Mouse (Mus musculus): ENCODE data around the gene Tfdp1. TPM values are rescaled to one million over a fixed set of nuclear protein-coding genes. Genes with fewer than 3 reads are reported as not detected.
"Not testable (repeated sequence)": the region's sequence is repeated elsewhere in the genome, so short reads cannot be mapped to it uniquely, and the experiment has no call there.

Gene Tfdp1
- polyA plus RNA-seq (2015; fragmentation: Nextera tagmentation; extraction: Ambion mirVana) = 222 and 235 TPM in 2 replicates

- peak; percentile 93 for DNase-seq (ENCODE audit: low spot score)
These were observed at the start of gene Tfdp1 for GRCm38 (mm10) chr8:13338255-13338860. Gene Tfdp1 (plus strand): TSS chr8:13338751.

DNA sequence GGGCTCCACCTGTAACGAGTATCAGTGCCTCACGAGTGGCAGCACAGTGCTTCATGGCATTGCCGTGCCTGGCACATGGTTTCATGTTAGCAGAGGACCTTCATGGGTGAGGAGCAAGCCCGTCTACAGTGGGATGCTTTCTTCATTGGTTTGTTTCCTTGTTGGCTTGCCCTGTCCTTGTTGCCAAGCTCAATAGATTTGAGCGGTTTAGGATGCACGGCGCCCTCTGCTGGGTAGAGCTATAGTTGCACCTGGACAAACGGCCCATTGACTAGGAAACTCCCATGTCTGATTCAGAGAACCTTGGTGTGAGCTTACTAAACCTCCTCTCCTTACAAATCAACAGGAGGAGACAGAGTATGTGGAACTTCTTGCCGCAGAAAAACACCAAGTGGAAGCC is 46.2 kb upstream of the Tfdp1 start:
- peak; percentile 72 for DNase-seq (ENCODE audit: low spot score)

DNA sequence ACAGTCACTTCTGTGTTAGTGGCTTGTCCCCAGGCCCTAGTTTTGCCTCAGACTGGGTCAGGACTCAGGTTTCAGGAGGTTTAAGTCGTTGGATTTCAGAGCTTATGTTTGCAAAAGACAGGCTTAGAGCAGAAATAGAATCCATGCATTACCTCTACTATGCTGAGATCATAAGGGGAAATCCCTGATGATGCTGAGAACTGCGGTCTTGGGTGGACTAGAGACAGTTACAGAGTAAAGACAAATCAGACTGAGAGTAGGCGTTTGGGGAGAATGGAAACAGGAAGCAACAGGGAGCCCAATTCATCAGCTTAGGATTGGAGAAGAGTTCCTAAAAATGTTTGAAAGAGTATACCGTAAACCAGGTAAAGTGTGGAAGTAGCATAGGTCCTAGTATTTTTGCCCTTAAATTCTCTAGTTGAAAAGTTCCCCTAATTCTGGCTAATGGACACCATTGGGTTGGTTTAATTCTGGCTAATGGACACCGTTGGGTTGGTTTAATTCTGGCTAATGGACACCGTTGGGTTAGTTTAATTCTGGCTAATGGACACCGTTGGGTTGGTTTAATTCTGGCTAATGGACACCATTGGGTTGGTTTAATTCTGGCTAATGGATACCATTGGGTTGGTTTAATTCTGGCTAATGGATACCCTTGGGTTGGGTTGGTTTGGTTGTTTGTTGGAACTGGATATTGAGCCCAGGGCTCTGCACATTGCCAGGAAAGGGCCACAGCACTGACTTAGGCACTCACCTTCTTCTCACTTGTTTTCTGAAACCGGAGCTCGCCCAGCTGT is 44.7 kb upstream of the Tfdp1 start:
- no peak for DNase-seq (ENCODE audit: low spot score)

- DNase-seq (ENCODE audit: low spot score) = no peak
These were observed 39.0 kb upstream of the Tfdp1 start for GRCm38 (mm10) chr8:13299571-13299970.

- no peak for DNase-seq (ENCODE audit: low spot score)
These were observed 37.5 kb upstream of the Tfdp1 start for GRCm38 (mm10) chr8:13301036-13301435.

GRCm38 (mm10) chr8:13305459-13305858 is 33.1 kb upstream of the Tfdp1 start:
- DNase-seq (ENCODE audit: low spot score) = no peak

DNA sequence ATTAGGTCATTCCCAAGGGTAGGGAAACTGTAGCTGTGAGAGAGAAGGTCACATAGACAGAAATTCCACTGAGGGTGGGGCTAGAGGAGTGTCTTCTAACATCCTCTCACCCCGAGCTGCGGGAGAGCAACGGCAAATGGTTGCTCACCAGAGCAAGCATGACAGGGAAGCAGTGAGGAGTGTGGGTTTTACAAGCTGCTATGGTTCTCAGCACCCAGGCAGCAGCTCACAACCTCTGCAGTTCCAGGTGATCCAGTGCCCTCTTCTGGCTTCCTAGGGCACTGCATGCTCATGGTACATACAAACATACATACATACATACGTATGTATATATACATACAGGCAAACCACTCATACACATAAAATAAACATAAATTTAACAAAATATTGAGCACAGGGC is 32.7 kb upstream of the Tfdp1 start:
- DNase-seq (ENCODE audit: low spot score) = no peak

GRCm38 (mm10) chr8:13306309-13306909 is 32.1 kb upstream of the Tfdp1 start:
- DNase-seq (ENCODE audit: low spot score) = no peak

DNA sequence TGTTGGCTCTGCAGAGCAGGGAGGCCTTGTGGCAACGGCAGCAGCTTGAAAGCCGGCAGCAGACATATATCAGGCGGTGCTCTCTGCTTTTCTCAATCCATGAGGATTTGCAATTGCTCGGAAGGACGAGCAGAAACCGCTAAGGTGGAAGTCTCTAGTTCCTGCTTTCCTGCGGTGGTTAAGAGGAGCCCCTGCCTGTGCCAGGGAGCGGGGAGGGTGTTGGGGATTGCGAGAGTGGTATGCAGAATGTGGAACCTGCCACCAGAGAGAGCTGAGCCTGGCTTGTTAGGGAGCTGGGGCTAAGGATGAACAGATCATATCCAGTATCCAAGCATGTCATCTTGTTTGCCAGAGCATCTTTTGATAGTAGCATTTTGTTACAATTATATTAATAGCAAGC is 31.6 kb upstream of the Tfdp1 start:
- DNase-seq (ENCODE audit: low spot score) = no peak

DNA sequence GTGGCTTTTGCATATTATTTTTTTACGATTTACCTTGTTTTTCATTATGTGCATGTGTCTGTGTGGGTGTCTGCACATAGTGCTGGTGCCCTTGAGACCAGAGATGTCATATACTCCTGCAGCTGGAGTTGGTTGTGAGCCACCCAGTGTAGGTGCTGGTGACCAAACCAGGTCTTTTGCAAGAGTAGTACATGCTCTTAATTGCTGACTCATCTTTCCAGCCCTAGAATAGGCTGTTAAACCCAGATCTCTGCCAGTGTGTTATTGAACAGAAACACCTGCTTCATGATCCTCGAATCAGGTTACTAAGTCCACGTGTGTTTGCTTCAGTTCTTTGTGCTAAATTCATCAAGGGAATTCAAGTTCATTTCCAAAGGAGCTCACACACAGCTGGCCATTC is 23.6 kb upstream of the Tfdp1 start:
- no peak for DNase-seq (ENCODE audit: low spot score)

DNA sequence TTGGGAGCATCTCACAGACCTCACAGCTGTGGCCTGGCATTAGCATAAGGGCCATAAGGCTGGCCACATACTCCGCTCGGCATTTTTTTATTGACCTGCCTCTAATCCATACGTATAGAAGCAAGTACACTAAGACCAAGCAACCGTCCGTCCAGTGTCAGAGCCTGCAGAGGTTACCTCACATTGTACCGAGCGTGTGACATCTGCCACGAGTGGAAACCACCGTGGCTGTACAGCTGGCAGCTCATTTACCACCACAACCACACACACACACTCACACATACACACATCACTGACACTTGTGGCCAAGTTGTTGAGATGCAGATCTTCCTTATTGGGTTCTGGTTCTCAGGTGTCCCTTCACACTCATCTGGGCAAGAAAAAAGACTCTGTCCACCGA is 21.9 kb upstream of the Tfdp1 start:
- DNase-seq (ENCODE audit: low spot score) = no peak

GRCm38 (mm10) chr8:13326598-13326997 is 12.0 kb upstream of the Tfdp1 start:
- DNase-seq (ENCODE audit: low spot score) = no peak

DNA sequence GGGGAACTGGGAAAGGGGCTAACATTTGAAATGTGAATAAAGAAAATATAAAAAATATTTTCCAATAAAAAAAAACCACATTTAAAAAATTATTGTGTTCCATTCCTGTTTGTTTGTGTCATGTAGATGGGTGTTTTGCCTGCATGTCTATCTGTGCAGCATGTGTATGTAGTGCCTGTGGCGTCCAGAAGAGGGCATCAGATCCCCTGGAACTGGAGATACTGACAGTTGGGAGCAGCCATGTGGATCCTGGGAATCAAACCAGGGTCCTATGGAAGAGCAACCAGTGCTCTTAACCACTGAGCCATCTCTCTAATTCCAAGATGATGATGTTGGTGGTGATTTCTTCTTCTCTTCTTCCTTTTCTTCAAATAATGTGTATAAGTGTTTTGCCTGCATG is 3.9 kb upstream of the Tfdp1 start:
- DNase-seq (ENCODE audit: low spot score) = no peak

DNA sequence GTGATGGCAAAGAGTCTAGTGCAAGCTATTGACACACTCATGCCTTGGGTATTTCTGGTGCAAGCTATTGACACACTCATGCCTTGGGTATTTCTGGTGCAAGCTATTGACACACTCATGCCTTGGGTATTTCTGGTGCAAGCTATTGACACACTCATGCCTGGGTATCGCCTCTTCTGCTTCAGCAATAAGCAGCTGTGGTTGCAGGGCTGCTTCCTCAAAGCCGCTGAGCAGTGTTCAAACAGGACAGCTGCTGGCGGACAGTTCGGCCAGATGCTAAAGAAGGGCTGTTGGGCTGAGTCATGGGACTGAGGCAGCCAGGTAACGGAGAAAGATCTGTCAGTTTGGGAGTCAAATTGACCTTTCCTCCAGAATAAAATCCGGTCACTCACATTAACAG is 1.3 kb upstream of the Tfdp1 start:
- not testable (repeated sequence) for DNase-seq (ENCODE audit: low spot score)

- DNase-seq (ENCODE audit: low spot score) = no peak
These were observed 873 bp upstream of the Tfdp1 start for GRCm38 (mm10) chr8:13337678-13338077.

GRCm38 (mm10) chr8:13338901-13339645 is 522 bp downstream of the Tfdp1 start:
- peak; percentile 25 for DNase-seq (ENCODE audit: low spot score)

DNA sequence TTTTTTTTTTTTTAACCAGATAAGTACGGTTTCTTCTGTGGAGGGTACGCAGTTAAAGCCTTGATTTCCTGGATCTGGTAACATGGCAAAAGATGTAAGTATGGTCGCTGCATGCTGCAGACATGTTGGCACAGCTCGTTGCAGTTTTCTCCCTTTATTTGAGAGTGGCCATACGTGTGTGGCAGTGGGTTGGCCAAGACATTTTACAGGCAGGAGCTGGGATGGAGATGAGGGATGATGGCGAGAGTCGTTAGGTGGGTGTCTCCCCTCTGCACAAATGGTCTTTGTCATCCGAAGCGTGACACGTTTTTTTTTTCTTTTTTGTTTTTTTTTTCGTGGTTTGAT is 1.1 kb downstream of the Tfdp1 start:
- DNase-seq (ENCODE audit: low spot score) = no peak

- no peak for DNase-seq (ENCODE audit: low spot score)
These were observed 2.1 kb downstream of the Tfdp1 start for GRCm38 (mm10) chr8:13340650-13341049.

- no peak for DNase-seq (ENCODE audit: low spot score)
These were observed 3.8 kb downstream of the Tfdp1 start for GRCm38 (mm10) chr8:13342340-13342739.

DNA sequence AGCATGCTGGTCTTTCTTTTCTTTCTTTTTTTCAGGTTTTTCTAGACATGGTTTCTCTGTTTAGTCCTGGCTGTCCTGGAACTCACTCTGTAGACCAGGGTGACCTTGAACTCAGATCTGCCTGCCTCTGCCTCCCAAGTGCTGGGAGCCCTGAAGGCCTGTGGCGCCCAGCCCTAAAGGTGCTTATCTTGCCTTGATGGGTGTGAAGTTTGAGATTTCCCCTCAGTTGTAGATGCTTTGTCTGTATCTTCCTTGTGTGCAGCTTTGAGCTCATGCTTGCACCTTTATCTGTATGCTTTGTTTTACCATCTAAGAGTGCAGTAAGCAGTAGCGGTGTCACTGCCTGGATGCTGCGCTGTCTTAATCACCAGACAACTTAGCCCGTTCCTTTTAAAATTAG is 4.6 kb downstream of the Tfdp1 start:
- no peak for DNase-seq (ENCODE audit: low spot score)

DNA sequence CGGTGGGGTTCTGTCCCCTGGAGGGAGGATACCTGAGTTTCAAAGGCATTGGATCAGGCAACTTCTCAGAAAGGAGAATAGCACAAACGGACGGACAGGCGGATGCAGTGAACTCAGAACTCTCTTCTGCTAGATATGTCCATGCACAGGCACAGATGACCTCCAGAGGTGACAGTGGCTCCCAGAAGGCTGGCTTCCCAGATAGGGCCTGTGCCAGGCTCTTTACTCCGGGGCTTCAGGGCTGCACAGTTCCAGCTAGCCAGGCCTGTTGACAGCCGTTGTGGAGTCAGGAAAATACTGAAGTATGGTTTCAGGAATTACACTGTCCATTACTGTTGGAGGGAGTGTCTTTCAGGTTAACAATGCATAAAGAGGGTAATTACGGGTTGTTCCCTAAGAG is 11.5 kb downstream of the Tfdp1 start:
- no peak for DNase-seq (ENCODE audit: low spot score)

DNA sequence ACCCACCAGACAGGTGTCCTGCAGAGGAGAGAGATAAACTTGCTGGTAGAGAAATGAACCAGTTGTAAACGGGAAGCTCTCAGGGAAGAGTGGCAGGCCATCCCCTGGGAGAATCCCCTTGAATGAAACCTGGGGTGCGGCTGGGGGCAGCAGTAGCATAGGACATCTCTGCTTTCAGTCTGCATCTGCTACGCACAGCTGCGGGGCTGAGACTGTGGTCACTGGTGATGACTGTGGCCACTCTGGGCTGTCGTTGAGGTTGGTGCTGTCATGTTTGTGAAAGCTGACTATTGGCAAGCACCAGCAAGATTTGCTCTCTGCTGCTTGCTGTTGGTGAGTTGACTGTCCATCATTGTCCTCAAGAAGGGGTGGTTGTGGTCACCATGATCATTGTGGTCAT is 13.0 kb downstream of the Tfdp1 start:
- DNase-seq (ENCODE audit: low spot score) = no peak

Measured in thymus, postnatal 0 days (tissue).